Mouse (Mus musculus) spleen, postnatal 10 days (tissue): ENCODE data around the gene Meltf.

Experiments
- DNase-seq, 2 experiments: peaks; one replicate each; pipeline ENCODE4 v3.0.0; 2021 to 2022; ENCODE audit warnings: low spot score in 2 of 2

Meltf gene

DNA sequence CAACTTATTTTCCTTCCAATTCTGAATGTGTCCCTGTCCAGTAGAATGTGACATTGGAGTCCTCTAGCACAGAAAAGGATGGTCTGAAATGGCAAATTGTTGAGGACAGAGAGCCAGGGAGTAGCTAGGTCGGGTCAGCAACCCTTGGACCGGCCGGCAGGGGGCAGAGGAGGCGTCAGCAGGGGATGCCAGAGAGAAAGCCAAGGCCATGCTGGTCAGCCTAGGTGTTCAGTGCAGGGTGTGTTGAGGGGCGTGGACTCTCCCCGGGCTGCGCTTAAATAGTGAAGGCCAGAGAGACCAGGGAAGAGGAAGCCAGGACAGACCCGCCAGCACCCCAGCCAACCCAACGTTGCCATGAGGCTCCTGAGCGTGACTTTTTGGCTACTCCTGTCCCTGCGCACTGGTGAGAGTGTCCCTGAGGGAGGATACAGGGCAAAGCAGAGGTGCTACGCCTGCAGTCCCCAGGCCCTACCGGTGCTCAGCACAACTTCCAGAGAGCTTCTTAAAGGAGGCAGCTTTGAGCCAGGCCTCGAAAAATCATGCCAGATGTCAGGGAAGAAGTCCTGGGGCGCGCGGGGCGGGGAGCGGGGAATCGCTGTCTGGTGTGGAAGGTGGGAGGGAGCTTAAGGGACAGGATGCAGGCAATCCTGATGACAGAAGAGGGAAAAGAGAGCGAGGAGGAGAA, at the start of gene Meltf:
Gene Meltf (plus strand): TSS at position 238 of the 685 bp plus-strand sequence.
- peak; percentile 36 to 79 for DNase-seq

DNA sequence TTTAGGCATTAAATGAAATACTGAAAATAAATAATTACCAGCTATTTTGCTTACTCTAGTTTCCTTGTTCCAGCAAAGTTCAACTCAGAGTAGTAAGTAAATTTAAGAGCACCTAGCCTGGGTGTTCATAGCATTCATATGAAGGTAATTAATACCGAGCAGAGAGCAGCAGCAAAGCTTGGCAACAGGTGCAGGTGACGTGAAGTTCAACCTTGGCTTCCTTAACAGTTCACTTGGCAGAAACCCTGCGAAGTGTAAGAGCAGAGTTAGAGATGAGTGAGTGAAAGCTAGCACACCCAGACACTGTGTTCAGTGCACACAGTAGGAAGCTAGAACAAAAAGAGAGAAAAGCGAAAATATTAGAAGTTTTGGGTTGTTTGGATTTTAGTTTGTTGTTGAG, 47.9 kb upstream of the Meltf start:
- DNase-seq: no peak

DNA sequence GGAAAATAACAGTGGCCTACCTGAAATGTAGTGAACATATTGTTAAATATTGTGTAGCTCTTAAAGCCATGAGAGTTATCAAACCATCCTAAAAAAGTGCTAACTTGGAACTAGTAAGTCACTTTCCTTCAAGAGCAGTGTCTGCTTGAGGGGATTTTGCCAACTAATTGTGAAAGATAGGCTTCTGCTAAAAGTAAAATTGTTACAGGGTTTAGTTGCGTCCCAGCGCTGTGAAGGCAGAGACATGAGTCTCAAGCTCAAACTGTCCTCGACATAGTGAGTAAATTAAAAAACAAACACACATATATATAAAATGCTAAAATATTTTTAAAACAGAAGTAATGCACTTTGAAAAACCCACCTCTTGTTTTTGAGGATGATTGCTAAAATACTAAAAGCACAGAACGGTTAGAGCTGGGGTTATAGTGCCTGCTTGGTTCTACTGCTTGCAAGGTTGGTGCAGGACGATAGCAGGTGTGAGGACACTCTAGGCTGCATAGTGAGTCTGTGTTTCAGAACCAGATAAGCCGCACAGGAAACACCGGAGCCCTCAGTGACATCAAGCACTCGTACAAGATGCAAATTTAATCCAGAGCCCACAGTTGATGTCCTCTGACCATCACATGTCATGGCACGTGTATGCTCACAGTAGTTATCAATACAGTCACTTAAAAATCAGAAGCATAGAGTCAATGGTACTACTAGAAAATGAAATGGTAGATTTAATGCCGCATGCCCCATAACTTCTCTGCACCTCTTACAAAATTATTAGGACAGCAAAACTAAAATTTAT, 45.8 kb upstream of the Meltf start:
- no peak for DNase-seq

DNA sequence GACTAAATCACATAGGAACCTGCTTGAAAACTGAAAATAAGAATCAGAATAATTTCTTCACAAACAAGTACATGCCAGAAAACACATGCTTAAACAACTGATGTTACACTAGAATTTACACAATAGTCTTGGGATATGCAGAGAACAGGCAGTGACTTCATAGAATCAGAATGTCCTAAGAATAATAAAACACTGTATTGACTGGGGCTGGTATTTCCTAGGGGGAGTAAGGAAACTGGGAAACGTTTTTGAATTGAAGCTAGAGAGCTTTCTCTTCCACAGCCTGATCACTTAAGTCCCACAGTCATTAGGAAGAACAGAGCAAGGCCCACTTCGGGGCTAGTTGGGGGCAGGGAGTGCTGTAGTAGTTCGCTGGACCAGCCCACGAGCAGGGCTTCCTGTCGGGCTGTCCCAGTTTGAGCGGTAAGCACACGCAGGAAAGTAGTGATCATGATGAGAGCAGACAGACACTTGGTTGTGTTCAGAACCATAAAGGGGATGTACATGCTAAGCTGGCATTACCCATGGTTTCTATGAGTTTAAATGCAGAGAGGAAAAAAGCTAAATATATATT, 44.5 kb upstream of the Meltf start:
- DNase-seq: no peak

DNA sequence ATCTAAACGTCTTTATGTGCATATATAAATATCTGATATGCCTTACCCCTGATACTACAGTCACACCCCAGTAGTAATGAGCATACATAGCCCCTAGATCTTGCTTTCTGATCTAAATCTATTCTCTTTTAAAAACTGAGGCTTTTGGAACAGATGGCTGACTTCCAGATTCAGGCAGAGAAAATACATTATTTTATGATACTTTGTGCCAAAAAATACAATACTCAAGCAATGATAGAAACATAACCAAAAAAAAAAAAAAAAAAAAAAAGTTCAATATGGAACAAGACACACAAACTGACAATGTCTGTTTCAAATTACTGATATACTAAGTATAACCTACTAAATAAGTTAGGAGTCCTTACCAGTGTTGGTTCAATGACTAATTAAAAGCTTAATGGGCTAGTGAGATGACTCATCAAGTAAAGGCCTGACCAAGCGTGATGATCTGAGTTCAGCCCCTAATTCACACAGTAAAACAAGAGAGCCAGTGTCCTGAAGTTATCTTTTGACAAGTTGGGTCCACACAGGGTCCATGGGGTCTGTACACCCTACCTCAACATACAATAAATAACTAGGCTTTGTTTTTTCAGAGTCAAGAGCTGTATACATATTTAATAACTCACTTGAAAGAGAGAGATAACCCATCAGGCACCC, 43.8 kb upstream of the Meltf start:
- DNase-seq: no peak

DNA sequence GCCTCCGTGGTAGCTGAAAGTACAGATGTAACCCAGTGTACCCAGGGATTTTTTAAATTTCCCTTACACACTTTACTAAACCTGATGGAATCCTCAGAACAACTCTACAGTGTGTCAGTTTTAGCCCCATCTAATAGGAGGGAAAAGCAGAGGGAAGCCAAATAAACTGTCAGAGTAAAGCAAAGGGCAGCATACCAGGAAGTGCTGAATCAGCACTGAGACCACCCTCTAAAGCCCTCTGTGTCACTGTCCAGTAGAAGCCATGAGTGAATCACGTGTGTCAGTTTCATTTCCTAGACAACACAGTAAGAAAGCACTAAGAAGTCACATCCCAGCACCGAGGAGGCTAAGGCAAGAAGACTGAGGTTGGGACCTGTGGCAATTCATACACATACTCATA, 41.2 kb upstream of the Meltf start:
- DNase-seq: no peak

DNA sequence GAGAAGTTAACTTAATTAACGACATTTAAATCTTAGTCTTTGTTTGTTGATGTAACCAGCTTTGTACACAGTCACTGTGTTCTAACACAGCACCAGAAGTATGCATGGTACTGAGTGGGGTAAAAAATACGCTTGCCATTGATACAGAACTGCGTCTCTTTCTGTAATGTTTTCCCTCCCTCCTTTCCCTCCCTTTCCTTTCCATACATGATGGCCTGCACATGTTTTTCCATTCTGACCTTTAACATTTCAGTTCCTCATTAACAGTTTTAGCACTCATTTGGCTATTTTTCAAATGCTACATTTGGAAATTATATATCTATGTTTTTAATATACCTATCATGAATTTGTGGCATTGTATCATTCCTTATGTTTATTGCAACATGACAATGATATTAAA, 34.4 kb upstream of the Meltf start:
- no peak for DNase-seq

DNA sequence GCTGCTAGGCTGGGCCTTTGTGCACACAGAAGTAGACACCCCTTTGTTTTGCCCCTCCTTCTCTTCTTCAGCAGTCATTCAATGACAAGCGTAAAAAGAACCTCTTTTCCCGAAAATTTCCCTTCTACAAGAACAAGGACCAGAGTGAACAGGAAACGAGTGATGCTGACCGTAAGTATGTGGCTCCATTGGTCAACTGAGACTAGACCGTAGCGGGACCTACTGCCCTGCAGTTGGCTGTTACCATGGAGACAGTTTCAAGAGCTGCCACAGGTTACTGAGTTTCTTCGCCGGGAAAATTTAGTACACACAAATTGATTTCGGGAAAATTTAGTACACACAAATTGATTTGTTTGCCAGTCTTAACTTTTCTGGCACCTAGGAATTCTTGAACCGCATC, 31.8 kb upstream of the Meltf start:
- no peak for DNase-seq

DNA sequence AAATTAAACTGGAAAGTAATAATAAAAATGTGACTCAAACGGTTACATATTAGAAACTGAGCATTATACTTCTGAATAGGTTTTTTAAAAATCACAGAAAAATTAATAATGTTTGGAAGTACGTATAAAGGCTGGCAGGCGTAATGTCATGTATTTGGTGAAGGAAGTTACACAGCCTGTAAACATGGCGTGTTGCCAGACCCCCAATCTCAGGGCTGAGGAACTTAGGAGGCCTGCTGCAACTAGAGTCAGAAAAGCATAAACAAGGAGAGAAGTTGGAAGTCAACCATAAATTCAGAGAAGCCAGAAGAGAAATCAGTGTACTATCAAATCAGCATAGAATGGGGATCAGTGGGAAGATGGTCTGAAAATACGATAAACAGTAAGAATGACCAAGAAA, 14.7 kb upstream of the Meltf start:
- no peak for DNase-seq

DNA sequence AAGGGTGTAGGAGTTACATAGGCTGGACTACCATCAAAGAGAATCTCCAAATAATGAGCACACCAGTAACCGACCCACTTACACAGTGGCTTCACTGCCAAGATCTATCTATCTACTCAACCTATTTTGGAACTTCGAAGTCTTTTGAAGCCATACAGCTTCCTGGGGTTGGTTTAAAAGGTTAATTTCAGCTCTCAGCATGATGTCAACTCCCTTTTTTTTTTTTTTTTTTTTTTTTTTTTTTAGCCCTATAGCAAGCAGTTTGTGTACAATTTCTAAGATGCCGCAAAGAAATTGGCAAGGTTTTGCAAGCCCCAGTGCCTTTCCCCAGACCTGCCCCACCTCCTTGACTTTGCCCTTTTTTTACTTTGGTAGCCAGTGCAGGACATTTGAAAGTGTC, 13.4 kb upstream of the Meltf start:
- no peak for DNase-seq

DNA sequence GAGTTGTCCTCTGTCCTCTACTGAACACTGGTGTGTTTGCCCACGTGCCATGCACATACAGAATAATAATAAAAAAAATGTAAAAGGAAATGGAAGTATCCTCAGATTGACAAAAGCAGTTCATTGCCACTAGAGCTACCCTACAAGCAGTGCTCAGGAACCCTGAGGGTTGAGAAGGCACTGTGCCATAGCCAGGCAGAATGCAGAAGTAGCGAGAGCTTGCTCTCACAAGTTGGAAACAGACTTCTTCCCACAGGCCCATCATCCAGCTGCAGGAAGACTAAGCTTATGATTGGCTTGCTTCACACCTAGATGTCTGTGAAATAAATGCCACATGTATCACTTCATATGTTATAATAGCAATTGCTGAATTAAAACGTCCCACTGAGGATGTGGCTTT, 11.7 kb upstream of the Meltf start:
- no peak for DNase-seq

DNA sequence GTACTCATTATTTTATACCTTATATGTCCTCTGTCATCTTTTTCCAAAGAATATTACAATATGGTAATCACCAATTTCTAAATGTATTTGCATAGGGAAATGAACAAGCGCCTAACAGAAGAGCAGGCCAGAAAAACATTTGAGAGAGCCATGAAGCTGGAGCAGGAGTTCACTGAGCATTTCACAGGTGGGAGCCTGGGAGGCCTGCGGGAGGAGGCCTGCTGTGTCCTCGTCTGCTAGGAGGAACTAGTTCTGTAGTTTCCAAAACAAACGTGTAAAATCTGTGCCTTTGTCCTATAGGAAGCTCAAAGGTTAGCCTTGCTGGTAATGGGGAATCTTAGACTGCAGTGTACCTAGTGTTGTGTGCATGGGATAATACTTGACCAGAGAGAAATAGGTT, 10.9 kb upstream of the Meltf start:
- DNase-seq: no peak

DNA sequence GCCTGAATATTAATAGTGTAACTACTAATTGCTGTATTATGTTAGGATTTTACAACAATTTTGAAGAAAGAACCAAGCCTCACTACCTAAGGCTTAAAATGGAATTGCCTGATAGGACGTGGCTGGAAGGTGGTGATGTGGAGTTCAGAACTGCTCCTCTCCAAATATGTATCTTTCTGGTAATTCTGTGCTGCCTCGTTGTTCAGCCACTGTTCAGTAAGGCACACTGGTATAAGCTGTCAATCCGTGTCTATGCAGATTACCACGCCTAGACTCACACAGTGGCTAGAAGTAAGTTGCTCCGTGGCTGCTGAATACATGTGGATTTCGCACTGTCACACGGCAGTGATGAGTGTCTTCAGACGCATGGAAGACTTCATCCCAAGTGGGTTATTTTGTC, 4.9 kb upstream of the Meltf start:
- no peak for DNase-seq

DNA sequence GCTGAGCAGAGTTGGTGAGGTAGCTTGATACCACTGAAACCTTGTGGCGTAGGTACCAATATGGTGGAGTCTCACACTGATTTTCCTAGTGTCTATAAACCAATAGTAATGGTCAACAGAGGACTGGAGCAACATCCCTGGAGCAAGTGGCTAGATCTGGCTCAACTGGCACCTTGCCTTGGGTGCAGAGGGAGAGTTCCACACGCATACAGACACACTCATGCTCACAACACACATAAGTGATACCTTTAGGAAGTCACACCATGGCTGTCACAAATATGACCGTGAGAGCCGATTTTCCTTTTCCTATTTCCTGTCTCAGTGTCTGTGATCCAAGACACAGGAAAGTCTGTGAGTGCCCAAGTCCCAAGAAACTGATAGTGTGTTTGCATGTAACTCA, 3.2 kb upstream of the Meltf start:
- no peak for DNase-seq

DNA sequence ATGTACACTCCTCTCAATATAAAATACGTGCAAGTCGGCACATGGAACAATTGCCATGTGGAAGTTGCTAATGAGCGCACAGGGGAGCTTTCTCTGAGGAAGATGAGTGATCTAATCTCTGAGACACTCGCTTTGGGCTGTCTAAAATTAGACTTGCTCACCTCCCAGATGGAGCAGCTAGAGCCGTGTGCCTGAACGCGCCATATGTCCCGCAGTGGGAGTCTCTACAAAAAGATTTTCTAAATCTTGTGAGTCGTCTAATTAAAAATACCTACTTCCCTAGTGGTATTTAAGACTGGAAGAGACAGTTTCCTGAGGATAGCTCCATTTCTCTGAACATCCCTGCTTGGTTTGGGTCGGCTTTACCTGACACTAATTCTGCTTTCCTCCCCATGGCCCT, 2.2 kb upstream of the Meltf start:
- no peak for DNase-seq

DNA sequence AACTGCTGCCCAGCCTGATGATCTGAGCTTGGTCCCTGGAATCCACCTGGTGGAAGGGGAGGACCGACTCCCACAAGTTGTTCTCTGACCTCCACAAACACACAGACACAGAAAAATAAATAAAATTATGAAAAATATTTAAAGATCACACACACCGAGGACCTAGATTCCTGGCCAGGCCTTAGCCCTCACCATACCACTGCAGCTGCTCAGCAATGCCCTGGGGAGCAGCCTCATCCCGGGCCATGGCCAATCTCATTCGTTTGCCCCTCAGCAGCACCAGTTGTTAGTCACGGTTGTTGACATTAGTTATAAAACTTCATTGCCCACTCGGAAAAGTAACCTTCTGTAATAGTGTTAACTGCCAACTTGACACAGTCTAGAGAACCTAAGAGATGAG, 558 bp upstream of the Meltf start:
- DNase-seq: no peak

DNA sequence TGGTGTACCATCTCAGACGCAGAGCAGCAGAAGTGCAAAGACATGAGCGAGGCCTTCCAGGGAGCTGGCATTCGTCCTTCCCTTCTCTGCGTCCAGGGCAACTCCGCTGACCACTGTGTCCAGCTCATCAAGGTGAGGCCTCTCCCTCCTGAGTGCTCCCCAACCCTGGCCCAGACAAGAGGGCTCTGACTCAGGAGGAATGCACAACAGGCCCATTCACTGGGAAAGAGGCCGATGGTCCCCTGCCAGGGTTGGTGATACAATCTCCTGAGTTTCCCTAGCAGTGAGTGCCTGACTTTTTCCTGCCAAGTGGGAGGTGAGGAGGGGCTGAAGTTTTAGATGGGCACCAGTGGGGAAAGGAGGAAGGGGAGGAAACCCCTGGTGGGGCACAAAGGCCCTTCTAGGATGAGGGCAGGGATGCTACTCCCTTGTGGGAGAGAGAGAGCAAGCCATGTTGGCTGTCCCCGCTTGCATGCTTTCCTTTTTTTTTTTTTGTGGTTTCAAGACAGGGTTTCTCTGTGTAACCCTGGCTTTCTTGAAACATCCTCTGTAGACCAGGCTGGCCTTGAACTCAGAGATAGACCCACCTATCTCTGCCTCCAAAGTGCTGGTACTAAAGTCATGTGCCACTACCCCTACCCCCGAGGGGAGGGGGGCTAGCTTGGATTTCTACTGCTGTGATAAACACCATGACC, 1.7 kb downstream of the Meltf start:
- DNase-seq: no peak

DNA sequence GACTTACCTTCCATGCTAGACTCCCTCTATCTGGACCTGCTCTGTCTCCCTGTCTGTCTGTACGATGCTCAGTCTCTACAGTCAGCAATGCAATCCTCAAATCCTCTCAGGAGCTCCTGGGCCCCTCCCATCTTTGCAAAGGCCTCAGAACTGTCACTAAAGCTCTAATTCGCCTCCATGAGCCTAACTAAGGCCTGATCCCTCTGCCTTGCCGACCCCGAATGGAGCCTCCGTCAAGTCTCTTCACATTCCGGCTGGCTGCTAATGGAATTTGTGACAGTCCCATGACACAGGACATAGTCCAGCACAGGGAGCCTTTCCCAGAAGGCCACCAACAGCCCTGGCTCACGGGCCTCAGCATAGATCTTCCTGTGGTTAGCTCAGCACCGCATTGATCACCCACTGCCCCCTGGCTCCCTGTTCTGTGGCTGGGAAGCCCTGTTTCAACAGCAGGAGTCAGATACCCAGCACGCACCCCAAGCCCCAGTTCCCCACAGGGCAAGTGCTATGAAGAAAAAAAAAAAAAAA, 3.8 kb downstream of the Meltf start:
- no peak for DNase-seq

DNA sequence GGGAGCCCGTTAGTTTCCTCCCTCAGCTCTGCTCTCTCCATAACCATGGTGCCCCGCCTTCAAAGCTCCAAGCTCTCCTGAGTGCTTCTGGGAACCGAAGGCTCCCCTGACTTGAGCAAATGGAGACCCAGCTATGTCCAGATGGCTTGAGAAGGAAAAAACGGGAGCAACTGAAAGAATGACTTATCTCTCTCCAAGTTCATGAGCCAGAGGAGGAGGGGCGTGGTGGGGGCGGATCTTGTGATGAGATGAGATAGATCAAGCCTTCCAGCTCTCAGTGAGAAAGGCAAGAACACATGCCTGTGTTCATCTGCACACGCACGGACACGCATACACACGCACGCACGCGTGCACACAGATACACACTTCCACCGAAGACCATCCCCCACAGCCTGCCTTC, 4.7 kb downstream of the Meltf start:
- DNase-seq: no peak

DNA sequence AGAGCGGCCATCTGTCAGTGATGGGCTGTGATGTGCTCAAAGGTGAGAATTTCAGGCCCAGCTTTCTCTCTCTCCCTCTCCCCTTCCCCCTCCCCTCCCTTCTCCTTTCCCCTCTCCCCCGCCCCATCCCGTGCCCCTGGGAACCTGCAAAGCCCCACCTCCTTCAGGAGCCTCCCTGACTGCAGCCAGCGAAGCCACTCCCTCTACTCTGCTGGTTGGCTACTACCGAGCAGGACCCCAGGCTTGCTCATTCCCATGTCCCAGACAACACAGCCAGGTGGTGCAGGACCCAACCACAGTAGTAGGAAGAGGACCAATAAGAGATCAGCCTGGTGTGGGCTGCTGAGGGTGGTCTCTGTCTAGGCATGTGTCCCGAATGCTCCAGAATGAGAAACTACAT, 5.3 kb downstream of the Meltf start:
- DNase-seq: no peak

DNA sequence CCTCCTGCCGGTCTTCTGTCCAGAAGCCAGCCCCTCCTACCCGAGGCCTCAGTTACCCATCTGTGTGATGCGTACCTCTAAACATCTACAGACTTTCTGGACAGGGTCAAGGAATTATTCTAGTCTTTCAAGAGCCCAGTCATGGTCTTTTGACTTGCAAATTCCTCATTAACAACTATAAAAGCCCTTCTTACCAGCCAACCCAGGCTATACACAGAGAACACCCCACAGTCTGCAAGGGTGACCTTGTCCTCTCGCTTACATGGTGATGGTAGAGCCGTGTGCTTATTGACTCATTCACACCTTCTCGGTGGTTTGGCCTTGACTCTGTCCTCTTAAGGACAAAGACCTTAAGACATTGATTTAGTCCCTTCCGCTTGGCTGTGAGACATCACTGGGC, 12.3 kb downstream of the Meltf start:
- DNase-seq: no peak
